Mouse (Mus musculus) heart, embryonic 10.5 days (tissue): ENCODE measurements around the gene Helq. TPM values are rescaled to one million over a fixed set of nuclear protein-coding genes. Genes with fewer than 3 reads are reported as not detected.

Source experiments
- DNase-seq: peaks from one replicate; pipeline ENCODE4 v3.0.0-alpha.2; 2017; ENCODE audit warnings: low spot score
- H3K27ac ChIP-seq: fragments of 300-500 bp; sonication (generic); 2 replicates; pipeline ENCODE4 v1.5.1; 2016; ENCODE audit warnings: mild to moderate bottlenecking
- H3K27me3 ChIP-seq: fragments of 300-500 bp; sonication (generic); 2 replicates; pipeline ENCODE4 v1.6.1; 2016; ENCODE audit warnings: mild to moderate bottlenecking; ENCODE audit not compliant: poor library complexity, insufficient read depth, severe bottlenecking
- H3K36me3 ChIP-seq: fragments of 300-500 bp; sonication (generic); 2 replicates; pipeline ENCODE4 v1.6.1; 2016; ENCODE audit warnings: mild to moderate bottlenecking, moderate library complexity
- H3K4me1 ChIP-seq: fragments of 300-500 bp; sonication (generic); 2 replicates; pipeline ENCODE4 v1.6.1; 2016; ENCODE audit warnings: mild to moderate bottlenecking
- H3K4me3 ChIP-seq: fragments of 300-500 bp; sonication (generic); 2 replicates; pipeline ENCODE4 v1.5.1; 2016; ENCODE audit warnings: mild to moderate bottlenecking, moderate library complexity
- H3K9me3 ChIP-seq: fragments of 300-500 bp; sonication (generic); 2 replicates; pipeline ENCODE4 v1.6.1; 2016; ENCODE audit warnings: mild to moderate bottlenecking, moderate library complexity
- WGBS: fragments of 180-500 bp; shearing (Covaris S2); methylation state at CpG from one replicate; pipeline ENCODE4 v1.1.7; 2016; 5-methylcytosine and 5-hydroxymethylcytosine counted together
- polyA plus RNA-seq: library from polyadenylated mRNA; unstranded; fragments of >200 nt; fragmentation: Nextera tagmentation; extraction: Ambion mirVana; gene quantifications from 2 replicates; pipeline ENCODE4 v1.2.1, GENCODE M21; 2016

Helq gene
- polyA plus RNA-seq, 1 experiment from 2014 or later: 16.5 TPM

- peaks cover 70% of the 10 kb centered on the region for H3K36me3 ChIP-seq
- WGBS: 89% methylated on average over 4 of the region's 4 CpGs
Observed at GRCm38 (mm10) chr5:100771575-100771974, 26.8 kb downstream of the Helq start.

GRCm38 (mm10) chr5:100766026-100766425, 32.4 kb downstream of the Helq start:
- Histone ChIP-seq H3K27me3 (no peaks in the 10 kb centered on the region), H3K9me3 (no peaks in the 10 kb centered on the region), H3K27ac (no peak overlapping the region), H3K4me1 (no peaks in the 10 kb centered on the region), H3K36me3 (peaks cover 91% of the 10 kb centered on the region), H3K4me3 (no peak overlapping the region)
- DNase-seq: no peak
- WGBS: 91% methylated on average over 7 of the region's 7 CpGs

More at GRCm38 (mm10) chr5:100771575-100771974, 26.8 kb downstream of the Helq start:
- no peaks in the 10 kb centered on the region for H3K9me3 ChIP-seq
- no peaks in the 10 kb centered on the region for H3K27me3 ChIP-seq
- DNase-seq: no peak
- peaks cover 10% of the 10 kb centered on the region; the same call in 1 of the 2 replicates for H3K4me1 ChIP-seq
- H3K4me3 ChIP-seq: no peak overlapping the region
- no peak overlapping the region for H3K27ac ChIP-seq

GRCm38 (mm10) chr5:100761736-100762135, 36.7 kb downstream of the Helq start:
- Histone ChIP-seq H3K36me3 (peaks cover 54% of the 10 kb centered on the region), H3K9me3 (no peaks in the 10 kb centered on the region), H3K4me1 (no peaks in the 10 kb centered on the region), H3K27ac (no peak overlapping the region), H3K4me3 (no peak overlapping the region), H3K27me3 (no peaks in the 10 kb centered on the region)
- DNase-seq: no peak
- 88% methylated on average over 7 of the region's 7 CpGs for WGBS

- H3K4me3 ChIP-seq: no peak overlapping the region
- WGBS: 83% methylated on average over 10 of the region's 10 CpGs
- H3K27ac ChIP-seq: no peak overlapping the region
- no peak for DNase-seq
- H3K27me3 ChIP-seq: no peaks in the 10 kb centered on the region
- no peaks in the 10 kb centered on the region for H3K9me3 ChIP-seq
- H3K36me3 ChIP-seq: peaks cover 39% of the 10 kb centered on the region
- H3K4me1 ChIP-seq: no peaks in the 10 kb centered on the region
Observed at GRCm38 (mm10) chr5:100760049-100760663, 38.2 kb downstream of the Helq start.

GRCm38 (mm10) chr5:100758121-100758520, 40.3 kb downstream of the Helq start:
- Histone ChIP-seq H3K9me3 (no peaks in the 10 kb centered on the region), H3K4me1 (no peaks in the 10 kb centered on the region), H3K27ac (no peak overlapping the region), H3K27me3 (no peaks in the 10 kb centered on the region), H3K4me3 (no peak overlapping the region), H3K36me3 (peaks cover 18% of the 10 kb centered on the region)
- WGBS: 89% methylated on average over 5 of the region's 5 CpGs
- no peak for DNase-seq

GRCm38 (mm10) chr5:100753407-100753806, 45.0 kb downstream of the Helq start:
- Histone ChIP-seq H3K27me3 (no peaks in the 10 kb centered on the region), H3K27ac (no peak overlapping the region), H3K9me3 (no peaks in the 10 kb centered on the region), H3K36me3 (no peaks in the 10 kb centered on the region), H3K4me3 (no peak overlapping the region), H3K4me1 (0 out of 2 replicates have a peak, but pooled peaks cover 4% of the 10 kb centered on the region)
- no peak for DNase-seq
- WGBS: 78% methylated on average over 7 of the region's 7 CpGs

- Histone ChIP-seq H3K4me1 (0 out of 2 replicates have a peak, but pooled peaks cover 4% of the 10 kb centered on the region), H3K9me3 (no peaks in the 10 kb centered on the region)
- 67% methylated on average over 4 of the region's 4 CpGs for WGBS
Observed at GRCm38 (mm10) chr5:100751655-100752054, 46.7 kb downstream of the Helq start.

GRCm38 (mm10) chr5:100750617-100751255, 47.7 kb downstream of the Helq start:
- Histone ChIP-seq H3K27ac (no peak overlapping the region), H3K4me3 (no peak overlapping the region), H3K27me3 (no peaks in the 10 kb centered on the region), H3K9me3 (no peaks in the 10 kb centered on the region), H3K36me3 (no peaks in the 10 kb centered on the region), H3K4me1 (0 out of 2 replicates have a peak, but pooled peaks cover 4% of the 10 kb centered on the region)
- no peak for DNase-seq
- 84% methylated on average over 10 of the region's 10 CpGs for WGBS

More at GRCm38 (mm10) chr5:100751655-100752054, 46.7 kb downstream of the Helq start:
- no peaks in the 10 kb centered on the region for H3K27me3 ChIP-seq
- no peak overlapping the region for H3K27ac ChIP-seq
- no peak overlapping the region for H3K4me3 ChIP-seq
- no peak for DNase-seq
- no peaks in the 10 kb centered on the region for H3K36me3 ChIP-seq

- peaks cover 10% of the 10 kb centered on the region; the same call in 1 of the 2 replicates for H3K9me3 ChIP-seq
- H3K36me3 ChIP-seq: no peaks in the 10 kb centered on the region
- H3K4me1 ChIP-seq: no peaks in the 10 kb centered on the region
- no peak for DNase-seq
- WGBS: 81% methylated on average over 8 of the region's 8 CpGs
- H3K4me3 ChIP-seq: no peak overlapping the region
- no peak overlapping the region for H3K27ac ChIP-seq
- H3K27me3 ChIP-seq: no peaks in the 10 kb centered on the region
Observed at GRCm38 (mm10) chr5:100738802-100739201, 59.6 kb downstream of the Helq start.

- H3K27ac ChIP-seq: no peak overlapping the region
- no peak overlapping the region for H3K4me3 ChIP-seq
- no peak for DNase-seq
- 64% methylated on average over 8 of the region's 8 CpGs for whole genome bisulfite sequencing
- no peaks in the 10 kb centered on the region for H3K36me3 ChIP-seq
- no peaks in the 10 kb centered on the region for H3K27me3 ChIP-seq
- H3K9me3 ChIP-seq: peaks cover 10% of the 10 kb centered on the region; the same call in 1 of the 2 replicates
- no peaks in the 10 kb centered on the region for H3K4me1 ChIP-seq
Observed at GRCm38 (mm10) chr5:100736919-100737318, 61.5 kb downstream of the Helq start.

- 77% methylated on average over 4 of the region's 4 CpGs for WGBS
- no peak for DNase-seq
- H3K4me1 ChIP-seq: no peaks in the 10 kb centered on the region
- no peak overlapping the region for H3K27ac ChIP-seq
- H3K36me3 ChIP-seq: no peaks in the 10 kb centered on the region
- H3K27me3 ChIP-seq: no peaks in the 10 kb centered on the region
- H3K9me3 ChIP-seq: peaks cover 3% of the 10 kb centered on the region; the same call in 1 of the 2 replicates
- H3K4me3 ChIP-seq: no peak overlapping the region
Observed at GRCm38 (mm10) chr5:100734535-100734934, 63.9 kb downstream of the Helq start.

- no peak overlapping the region for H3K27ac ChIP-seq
- no peak overlapping the region for H3K4me3 ChIP-seq
- H3K36me3 ChIP-seq: no peaks in the 10 kb centered on the region
- H3K4me1 ChIP-seq: no peaks in the 10 kb centered on the region
- no peaks in the 10 kb centered on the region for H3K27me3 ChIP-seq
- WGBS: 77% methylated on average over 13 of the region's 13 CpGs
- DNase-seq: no peak
- no peaks in the 10 kb centered on the region for H3K9me3 ChIP-seq
Observed at GRCm38 (mm10) chr5:100728757-100729156, 69.6 kb downstream of the Helq start.

GRCm38 (mm10) chr5:100726001-100726400, 72.4 kb downstream of the Helq start:
- no peak for DNase-seq
- no peak overlapping the region for H3K4me3 ChIP-seq
- H3K27ac ChIP-seq: no peak overlapping the region
- no peaks in the 10 kb centered on the region for H3K9me3 ChIP-seq
- no peaks in the 10 kb centered on the region for H3K36me3 ChIP-seq
- 74% methylated on average over 4 of the region's 4 CpGs for WGBS
- 0 out of 2 replicates have a peak, but pooled peaks cover 7% of the 10 kb centered on the region for H3K27me3 ChIP-seq
- no peaks in the 10 kb centered on the region for H3K4me1 ChIP-seq
